ENCODE assay signal across 8 mouse cellular contexts in genomic region chr8:13756982-13757804, GRCm38 (mm10). TPM values are rescaled to one million over a fixed set of nuclear protein-coding genes. Genes with fewer than 3 reads are reported as not detected.
DNase-seq lines count a peak whose midpoint lies in the region; ATAC-seq lines count a peak whose summit lies in the region.

Gene Cdc16, plus strand, starts transcription at chr8:13757676.

- no peaks in the 10 kb centered on the region for H3K9me3 ChIP-seq in hindbrain, embryonic 16.5 days (ENCODE audit: control insufficient read depth, low read length)

- peak; percentile 97 for ATAC-seq in hindbrain, embryonic 16.5 days

- H3K36me3 ChIP-seq in hindbrain, embryonic 16.5 days (ENCODE audit: control insufficient read depth, insufficient read depth, low read length), result peaks cover 6% of the 10 kb centered on the region
- peaks cover 19% of the 10 kb centered on the region for H3K36me3 ChIP-seq in macrophage (ENCODE audit: inconsistent target)

- peak within 1 kb of the TSS; percentile 100 for H3K4me3 ChIP-seq in hindbrain, embryonic 16.5 days (ENCODE audit: low read length)
- peak within 1 kb of the TSS; percentile 84 for H3K4me3 ChIP-seq in macrophage (ENCODE audit: inconsistent target)

- H3K27ac ChIP-seq in hindbrain, embryonic 16.5 days (ENCODE audit: low read depth, low read length), result peak within 1 kb of the TSS; percentile 85
- H3K27ac ChIP-seq in macrophage, result peak within 1 kb of the TSS; percentile 32

- H3K4me2 ChIP-seq in hindbrain, embryonic 16.5 days (ENCODE audit: low read length), result peak within 1 kb of the TSS; percentile 95

- peaks cover 13% of the 10 kb centered on the region for H3K4me1 ChIP-seq in hindbrain, embryonic 16.5 days (ENCODE audit: control insufficient read depth, insufficient read depth, low read depth, low read length)

- no peaks in the 10 kb centered on the region for H3K27me3 ChIP-seq in hindbrain, embryonic 16.5 days (replicated peaks; ENCODE audit: control insufficient read depth, insufficient read depth, low read length)

- peak; percentile 85 for DNase-seq in T-cell, adult 2 months (ENCODE audit: low spot score)
- peak; percentile 91 to 93 for DNase-seq in cerebellum, postnatal 36 days
- DNase-seq in gastrocnemius, adult 18-20 months (ENCODE audit: low spot score), result peak; percentile 91
- peak; percentile 88 to 89 for DNase-seq in left cerebral cortex, adult 18-20 months (ENCODE audit: low spot score in 2 of 2)
- DNase-seq in right cerebral cortex, adult 18-20 months, result peak; percentile 87
- DNase-seq in urinary bladder, postnatal 10 days (ENCODE audit: low spot score), result peak; percentile 57

- H3K9ac ChIP-seq in hindbrain, embryonic 16.5 days (ENCODE audit: low read depth, low read length), result peak within 1 kb of the TSS; percentile 97

- 9% methylated on average over 36 of the region's 40 CpGs for WGBS in hindbrain, embryonic 16.5 days
- 9% methylated on average over 40 of the region's 40 CpGs for WGBS in macrophage (ENCODE audit: missing documents)

- H3K79me2 ChIP-seq in macrophage (ENCODE audit: inconsistent target), result peaks cover 34% of the 10 kb centered on the region

RNA-seq across cellular contexts. Expression of gene Cdc16, which starts in this region (rescaled TPM):
- total RNA-seq in gastrocnemius, adult 18-20 months (2021), result 10 to 100 TPM; 24.6 to 25.0 TPM
- polyA plus RNA-seq in hindbrain, embryonic 16.5 days (2015; fragmentation: Nextera tagmentation; extraction: Ambion mirVana), result 142 and 149 TPM in 2 replicates
- total RNA-seq in left cerebral cortex, adult 18-20 months (2021), result 10 to 100 TPM; 46.3 to 47.7 TPM
- total RNA-seq in macrophage (2018; cell fraction: chromatin; rRNA removed), result 10 to 100 TPM; 16.1 to 74.2 (median 51.3) TPM
- 10 to 100 TPM; 17.0 to 26.8 (median 22.4) TPM for total RNA-seq in macrophage (2018; cell fraction: cytosol; rRNA removed)
- total RNA-seq in macrophage (2018; cell fraction: nucleus; rRNA removed), result 10 to 100 TPM; 16.0 to 69.6 (median 31.2) TPM
- polyA plus RNA-seq in macrophage (2018), result 24.5 to 33.0 TPM (median 26.4 TPM) in 3 replicates

Comparison
In these comparisons a context has a peak if more than half of its experiments do, and no peak if none do; other contexts are left out.
1. Peak in every context shown above with its lines: DNase-seq, ATAC-seq, H3K4me3 ChIP-seq and H3K27ac ChIP-seq.